Mouse (Mus musculus) ES-E14 (cell line): Measurements from ENCODE around the gene Tuba3b. TPM values are rescaled to one million over a fixed set of nuclear protein-coding genes. Genes with fewer than 3 reads are reported as not detected.

Source experiments
- DNase-seq: peaks from one replicate; pipeline ENCODE4 v3.0.0-alpha.2; 2013; ENCODE audit warnings: low read depth, low spot score
- H3K27ac ChIP-seq: 2 replicates; pipeline ENCODE4 v1.5.1; 2012; ENCODE audit warnings: low read depth, mild to moderate bottlenecking, low read length, moderate library complexity, mixed read lengths; ENCODE audit not compliant: poor library complexity, insufficient read depth, severe bottlenecking
- H3K36me3 ChIP-seq: 2 replicates; pipeline ENCODE4 v1.6.1; 2012; ENCODE audit warnings: mild to moderate bottlenecking, low read length, moderate library complexity, mixed read lengths; ENCODE audit not compliant: control insufficient read depth, poor library complexity, insufficient read depth, severe bottlenecking
- H3K4me1 ChIP-seq, 2 experiments: fragments of 150-350 bp in 1 of 2; sonication (generic) in 1 of 2; 2 replicates each; pipeline ENCODE4 v1.6.1; 2012; ENCODE audit warnings: low read length in 2 of 2, mild to moderate bottlenecking in 1 of 2, mixed read lengths in 1 of 2; ENCODE audit not compliant: control insufficient read depth in 2 of 2, insufficient read depth in 2 of 2, poor library complexity in 1 of 2
- H3K4me3 ChIP-seq, 2 experiments: fragments of 150-350 bp in 1 of 2; sonication (generic) in 1 of 2; 2 replicates each; pipeline ENCODE4 v1.5.1; 2012; ENCODE audit warnings: low read length in 2 of 2, low read depth in 1 of 2, mild to moderate bottlenecking in 1 of 2, mixed read lengths in 1 of 2; ENCODE audit not compliant: insufficient read depth in 1 of 2, poor library complexity in 1 of 2, severe bottlenecking in 1 of 2
- H3K9ac ChIP-seq: 2 replicates; pipeline ENCODE4 v1.6.1; 2012; ENCODE audit warnings: low read depth, mild to moderate bottlenecking, low read length, mixed read lengths; ENCODE audit not compliant: poor library complexity, insufficient read depth, severe bottlenecking
- H3K9me3 ChIP-seq: fragments of 150-350 bp; sonication (generic); 2 replicates; pipeline ENCODE4 v1.6.1; 2012; ENCODE audit warnings: low read depth, mild to moderate bottlenecking, low read length; ENCODE audit not compliant: control insufficient read depth, insufficient read depth
- CHD2 ChIP-seq: IDR thresholded peaks from 2 replicates; pipeline ENCODE4 v1.6.1; 2014; ENCODE audit warnings: mild to moderate bottlenecking, low read depth, low read length, inconsistent platforms
- HCFC1 ChIP-seq: IDR thresholded peaks from 2 replicates; pipeline ENCODE4 v1.6.1; 2012; ENCODE audit warnings: low read length, inconsistent platforms, borderline replicate concordance; ENCODE audit not compliant: insufficient read depth
- MAFK ChIP-seq: IDR thresholded peaks from 2 replicates; pipeline ENCODE4 v1.6.1; 2014; ENCODE audit warnings: mild to moderate bottlenecking, low read depth, low read length, inconsistent platforms; ENCODE audit not compliant: insufficient read depth
- ZC3H11A ChIP-seq: IDR thresholded peaks from 2 replicates; pipeline ENCODE4 v1.6.1; 2012; ENCODE audit warnings: low read depth, mild to moderate bottlenecking, inconsistent platforms, low read length, borderline replicate concordance
- ZNF384 ChIP-seq: IDR thresholded peaks from 2 replicates; pipeline ENCODE4 v1.6.1; 2012; ENCODE audit warnings: low read depth, low read length, inconsistent platforms
- in situ Hi-C, 2 experiments: fragments of 600-800 bp; cut with MboI; formaldehyde crosslinking; loops; one replicate each; pipeline ENCODE4 v1.15.1; 2025; ENCODE audit warnings: low sequenced_read_pairs in 2 of 2, inconsistent platforms in 1 of 2; ENCODE audit not compliant: unreplicated experiment in 2 of 2
- total RNA-seq: library from RNA; depleted of rRNA; stranded (reverse); fragments of 300-350 nt; gene quantifications from 2 replicates; pipeline ENCODE4 v1.2.3, GENCODE M21; 2012

Tuba3b gene
- total RNA-seq, 1 experiment = 5.7 TPM

- H3K9ac ChIP-seq = no peak overlapping the region
- no peak overlapping the region for H3K27ac ChIP-seq
- no peaks in the 10 kb centered on the region for H3K36me3 ChIP-seq
- DNase-seq = no peak
- TF ChIP-seq MAFK (no peak), ZC3H11A (no peak), HCFC1 (no peak), CHD2 (no peak), ZNF384 (no peak)
- in situ Hi-C loops = no loop called here
- no peak overlapping the region for H3K4me3 ChIP-seq
- no peaks in the 10 kb centered on the region for H3K4me1 ChIP-seq
- H3K9me3 ChIP-seq = no peaks in the 10 kb centered on the region
These were observed 34.0 kb upstream of the Tuba3b start for GRCm38 (mm10) chr6:145581366-145582170.

- Histone ChIP-seq H3K36me3 (no peaks in the 10 kb centered on the region), H3K27ac (no peak overlapping the region), H3K4me1 (no peaks in the 10 kb centered on the region), H3K9ac (no peak overlapping the region), H3K4me3 (no peak overlapping the region), H3K9me3 (no peaks in the 10 kb centered on the region)
- in situ Hi-C loops = no loop called here
- TF ChIP-seq ZNF384 (no peak), MAFK (no peak), HCFC1 (no peak), ZC3H11A (no peak), CHD2 (no peak)
- no peak for DNase-seq
These were observed 30.2 kb upstream of the Tuba3b start for GRCm38 (mm10) chr6:145585052-145585973.

- TF ChIP-seq ZNF384 = no peak
- no peak for TF ChIP-seq HCFC1
- TF ChIP-seq MAFK = no peak
- TF ChIP-seq ZC3H11A = no peak
- TF ChIP-seq CHD2 = no peak
- in situ Hi-C loops = no loop called here
- Histone ChIP-seq H3K4me1 (no peaks in the 10 kb centered on the region), H3K9me3 (no peaks in the 10 kb centered on the region), H3K9ac (no peak overlapping the region), H3K27ac (no peak overlapping the region), H3K36me3 (no peaks in the 10 kb centered on the region), H3K4me3 (no peak overlapping the region)
- no peak for DNase-seq
These were observed 24.9 kb upstream of the Tuba3b start for GRCm38 (mm10) chr6:145590501-145591293.

- Histone ChIP-seq H3K9ac (no peak overlapping the region), H3K9me3 (no peaks in the 10 kb centered on the region), H3K27ac (no peak overlapping the region), H3K36me3 (no peaks in the 10 kb centered on the region), H3K4me3 (no peak overlapping the region), H3K4me1 (no peaks in the 10 kb centered on the region)
- no peak for DNase-seq
- in situ Hi-C loops = no loop called here
- TF ChIP-seq CHD2 = no peak
- no peak for TF ChIP-seq ZC3H11A
- no peak for TF ChIP-seq ZNF384
- TF ChIP-seq HCFC1 = no peak
- TF ChIP-seq MAFK = no peak
These were observed 24.0 kb upstream of the Tuba3b start for GRCm38 (mm10) chr6:145591578-145591977.
